Comparison of ENCODE assay signal across 24 mouse cellular contexts in genomic region chr11:108098306-108098705, GRCm38 (mm10).
A peak's percentile ranks its signal among the peaks of the same experiment; 100 is the strongest.
DNase-seq lines count a peak whose midpoint lies in the region; ATAC-seq lines count a peak whose summit lies in the region.
"Had no signal": no experiment of that assay in that cellular context is flagged by ENCODE, and none has a peak within 500 bp of the region (broad histone marks: within the 10 kb centered on the region; RNA-seq: fewer than 3 reads in every experiment).

No protein-coding gene starts in this region.

- no peaks in the 10 kb centered on the region for H3K27me3 ChIP-seq in heart, embryonic 12.5 days (replicated peaks)
- no peaks in the 10 kb centered on the region for H3K27me3 ChIP-seq in midbrain, embryonic 10.5 days (ENCODE audit: low read depth, poor library complexity, severe bottlenecking)
- no peaks in the 10 kb centered on the region for H3K27me3 ChIP-seq in limb, embryonic 10.5 days (ENCODE audit: low read depth, poor library complexity, severe bottlenecking)
- H3K27me3 ChIP-seq: CH12.LX; forebrain, embryonic 15.5 days; liver, embryonic 15.5 days; midbrain, embryonic 12.5 days; neural tube, embryonic 12.5 days; stomach, embryonic 15.5 days had no signal

- H3K9ac ChIP-seq in heart, embryonic 12.5 days: no peak overlapping the region
- H3K9ac ChIP-seq: forebrain, embryonic 15.5 days; hindbrain, embryonic 14.5 days; liver, embryonic 15.5 days; midbrain, embryonic 12.5 days; neural tube, embryonic 12.5 days; stomach, embryonic 15.5 days had no signal

- H3K36me3 ChIP-seq in heart, embryonic 12.5 days: no peaks in the 10 kb centered on the region
- no peaks in the 10 kb centered on the region for H3K36me3 ChIP-seq in midbrain, embryonic 10.5 days
- H3K36me3 ChIP-seq in limb, embryonic 10.5 days: no peaks in the 10 kb centered on the region
- H3K36me3 ChIP-seq: embryonic facial prominence, embryonic 10.5 days; forebrain, embryonic 15.5 days; G1E; liver, embryonic 15.5 days; midbrain, embryonic 12.5 days; neural tube, embryonic 12.5 days; stomach, embryonic 15.5 days had no signal

- 69% methylated on average over 7 of the region's 7 CpGs for WGBS in heart, embryonic 12.5 days
- 94% methylated on average over 7 of the region's 7 CpGs for WGBS in midbrain, embryonic 10.5 days
- 78% methylated on average over 7 of the region's 7 CpGs for WGBS in limb, embryonic 10.5 days

- peak; percentile 68 for DNase-seq in heart, adult 11 months
- DNase-seq in CD4-positive, CD25-positive, alpha-beta regulatory T cell, adult 2 months (ENCODE audit: low read depth, low spot score): peak; percentile 33
- no peak for DNase-seq in midbrain, embryonic 10.5 days (ENCODE audit: low spot score)
- DNase-seq in limb, embryonic 10.5 days (ENCODE audit: low spot score): no peak
- no peak for DNase-seq in cerebellum, postnatal 14 days
- DNase-seq: adrenal gland, postnatal 14 days; cerebellum, adult 9-10 months; gastrocnemius, postnatal 10 days; heart, adult 2 months; kidney, adult 11 months; lung, postnatal 4 days; thymus, postnatal 36 days had no signal

- H3K4me3 ChIP-seq in heart, embryonic 12.5 days: no peak overlapping the region
- no peak overlapping the region for H3K4me3 ChIP-seq in midbrain, embryonic 10.5 days
- no peak overlapping the region for H3K4me3 ChIP-seq in limb, embryonic 10.5 days
- H3K4me3 ChIP-seq: embryonic facial prominence, embryonic 10.5 days; forebrain, embryonic 15.5 days; heart, adult 2 months; liver, embryonic 15.5 days; midbrain, embryonic 12.5 days; neural tube, embryonic 12.5 days; stomach, embryonic 15.5 days had no signal

- no peak for ATAC-seq in heart, embryonic 12.5 days (ENCODE audit: insufficient number of reproducible peaks, low FRiP score)
- ATAC-seq in granulocyte monocyte progenitor cell, adult 5-6 weeks (replicated peaks; ENCODE audit: poor library complexity, severe bottlenecking): peak; percentile 53
- ATAC-seq in megakaryocyte, adult 5-6 weeks (ENCODE audit: poor library complexity, severe bottlenecking): peak; percentile 21; the same call in 1 of the 2 replicates
- ATAC-seq: forebrain, embryonic 15.5 days had no signal

- H3K9me3 ChIP-seq in heart, embryonic 12.5 days (replicated peaks): no peaks in the 10 kb centered on the region
- no peaks in the 10 kb centered on the region for H3K9me3 ChIP-seq in midbrain, embryonic 10.5 days (replicated peaks)
- no peaks in the 10 kb centered on the region for H3K9me3 ChIP-seq in limb, embryonic 10.5 days (replicated peaks)
- H3K9me3 ChIP-seq: embryonic facial prominence, embryonic 10.5 days; forebrain, embryonic 15.5 days; liver, embryonic 15.5 days; midbrain, embryonic 12.5 days; neural tube, embryonic 12.5 days; stomach, embryonic 15.5 days had no signal

- no peak overlapping the region for H3K4me2 ChIP-seq in heart, embryonic 12.5 days
- H3K4me2 ChIP-seq: forebrain, embryonic 15.5 days; hindbrain, embryonic 14.5 days; liver, embryonic 15.5 days; midbrain, embryonic 12.5 days; neural tube, embryonic 12.5 days; stomach, embryonic 15.5 days had no signal

- no peak overlapping the region for H3K27ac ChIP-seq in heart, embryonic 12.5 days (ENCODE audit: poor library complexity, severe bottlenecking)
- no peak overlapping the region for H3K27ac ChIP-seq in midbrain, embryonic 10.5 days (replicated peaks)
- H3K27ac ChIP-seq in limb, embryonic 10.5 days: no peak overlapping the region
- H3K27ac ChIP-seq: embryonic facial prominence, embryonic 10.5 days; forebrain, embryonic 15.5 days; heart, adult 2 months; hindbrain, embryonic 14.5 days; liver, embryonic 15.5 days; midbrain, embryonic 12.5 days; neural tube, embryonic 12.5 days; stomach, embryonic 15.5 days had no signal

- peaks cover 16% of the 10 kb centered on the region for H3K4me1 ChIP-seq in heart, embryonic 12.5 days (replicated peaks)
- H3K4me1 ChIP-seq in midbrain, embryonic 10.5 days: no peaks in the 10 kb centered on the region
- no peaks in the 10 kb centered on the region for H3K4me1 ChIP-seq in limb, embryonic 10.5 days
- H3K4me1 ChIP-seq: embryonic facial prominence, embryonic 10.5 days; forebrain, embryonic 15.5 days; liver, embryonic 15.5 days; midbrain, embryonic 12.5 days; neural tube, embryonic 12.5 days; stomach, embryonic 15.5 days had no signal

Comparison
In these comparisons a context has a peak if more than half of its experiments do, and no peak if none do; other contexts are left out.
1. DNase-seq: peak in heart, adult 11 months (single experiment) and CD4-positive, CD25-positive, alpha-beta regulatory T cell, adult 2 months (single experiment); none in midbrain, embryonic 10.5 days (single experiment), limb, embryonic 10.5 days (single experiment) and cerebellum, postnatal 14 days (0 of 2).